Mouse (Mus musculus): ENCODE data around the gene Rbm19.

Gene Rbm19

DNA sequence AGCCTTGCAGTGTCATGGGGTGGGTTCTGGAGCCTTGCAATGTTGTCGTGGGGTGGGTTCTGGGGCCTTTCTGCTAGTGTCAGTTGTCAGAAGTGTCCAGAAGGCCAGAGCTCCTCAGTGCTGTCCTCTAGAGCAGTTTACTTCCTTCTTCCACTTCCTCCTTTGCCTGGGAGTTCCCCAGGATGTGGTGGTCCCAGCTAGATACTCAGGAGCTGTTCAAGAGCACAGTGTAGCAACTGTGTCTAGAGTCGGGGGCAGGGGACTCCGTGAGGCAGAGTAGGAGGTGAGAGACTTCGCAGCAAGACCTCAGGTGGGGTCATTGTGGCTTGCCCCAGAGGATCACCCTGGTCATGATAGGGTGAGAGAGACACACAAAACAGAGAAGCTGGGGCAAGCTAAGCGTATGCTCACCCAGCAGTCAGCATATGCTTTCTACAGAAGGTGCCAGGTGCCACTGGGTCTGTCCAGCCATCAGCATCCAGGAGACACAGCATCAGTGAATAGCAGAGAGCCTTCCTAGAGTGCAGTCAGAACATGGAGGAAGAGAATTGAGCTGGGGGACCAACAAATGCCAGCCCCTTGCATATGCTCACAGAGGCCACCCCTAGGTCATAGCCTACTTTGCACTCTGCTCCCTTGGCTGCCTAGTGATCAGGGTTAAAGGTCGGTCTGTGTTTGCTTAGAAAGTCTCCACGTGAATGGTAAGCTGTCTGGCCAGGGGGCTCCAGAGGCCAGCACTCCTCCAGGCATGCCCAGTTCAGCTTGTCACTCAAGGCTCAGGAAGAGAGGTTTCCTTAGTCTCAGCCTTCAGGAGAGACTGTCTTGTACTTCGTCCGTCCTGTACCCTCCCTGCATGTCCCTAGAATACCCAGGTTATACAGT is 49.0 kb downstream of the Rbm19 start:
- no peak for DNase-seq (ENCODE audit: low read depth, low spot score)

DNA sequence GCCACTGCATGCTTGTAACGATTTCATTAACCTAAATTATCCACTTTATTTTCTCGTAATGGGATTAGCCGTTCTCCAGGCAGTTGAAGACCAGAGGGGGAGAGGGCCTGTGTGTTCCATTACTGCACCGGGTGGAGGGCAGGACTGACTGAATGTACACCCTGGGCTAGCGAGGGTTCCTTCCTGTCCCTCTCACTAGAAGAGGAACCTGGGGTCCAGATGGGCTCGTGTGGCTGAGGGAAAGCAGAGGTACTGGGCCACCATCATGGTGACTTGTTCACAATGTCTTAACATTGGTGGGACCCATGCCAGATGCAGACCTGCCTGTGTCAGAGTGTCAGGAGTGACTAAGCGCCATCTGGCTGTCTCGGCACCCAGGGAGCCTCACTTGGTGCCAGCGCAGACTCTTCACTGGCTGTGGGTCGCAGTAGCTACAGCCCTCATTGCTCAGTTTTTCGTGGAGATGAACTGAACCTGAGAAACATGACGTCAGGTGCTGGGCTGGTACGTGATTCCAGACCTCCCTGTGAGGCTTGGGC is 51.6 kb downstream of the Rbm19 start:
- DNase-seq (ENCODE audit: low read depth, low spot score), result no peak

DNA sequence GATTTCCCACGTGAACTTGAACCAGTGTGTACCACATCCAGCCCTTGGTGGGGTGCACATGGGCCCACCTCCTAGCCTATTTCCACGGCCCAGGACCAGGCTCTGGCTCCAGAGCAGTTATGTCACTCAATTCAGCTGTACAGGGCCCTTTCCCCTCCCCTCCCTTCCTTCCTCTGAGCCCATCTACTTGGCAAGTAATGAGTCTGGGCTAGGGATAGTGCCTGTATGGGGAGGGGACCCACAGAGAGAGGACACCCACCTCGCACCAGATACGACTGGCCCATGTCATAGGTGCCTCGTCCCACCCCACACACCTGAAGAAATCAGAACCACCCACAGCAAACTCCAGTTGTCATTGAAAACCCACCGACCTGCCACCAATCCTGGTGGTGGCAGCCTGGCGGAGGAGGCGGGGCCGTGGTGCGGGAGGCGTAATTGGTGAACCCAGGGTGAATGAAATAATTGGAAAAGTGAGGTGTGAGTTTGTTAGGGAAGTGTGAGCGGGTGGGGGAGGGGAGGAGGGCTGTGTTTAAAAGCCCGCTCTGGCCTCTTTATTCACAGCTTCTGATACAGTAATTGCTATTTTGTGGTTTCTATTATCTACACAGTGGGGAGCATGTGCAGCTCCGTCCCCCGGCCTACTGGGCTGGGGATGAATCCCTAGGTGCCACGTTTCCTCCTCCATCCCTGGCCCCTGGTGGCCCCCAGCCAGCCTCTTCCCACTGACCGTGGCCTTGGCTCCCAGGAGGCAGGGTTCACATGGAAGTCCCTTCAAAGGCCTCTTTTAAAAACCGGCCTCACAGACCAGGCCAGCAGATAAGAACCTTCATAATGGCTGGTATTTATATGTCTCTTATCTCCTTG is 55.8 kb downstream of the Rbm19 start:
- no peak for DNase-seq (ENCODE audit: low read depth, low spot score)

DNA sequence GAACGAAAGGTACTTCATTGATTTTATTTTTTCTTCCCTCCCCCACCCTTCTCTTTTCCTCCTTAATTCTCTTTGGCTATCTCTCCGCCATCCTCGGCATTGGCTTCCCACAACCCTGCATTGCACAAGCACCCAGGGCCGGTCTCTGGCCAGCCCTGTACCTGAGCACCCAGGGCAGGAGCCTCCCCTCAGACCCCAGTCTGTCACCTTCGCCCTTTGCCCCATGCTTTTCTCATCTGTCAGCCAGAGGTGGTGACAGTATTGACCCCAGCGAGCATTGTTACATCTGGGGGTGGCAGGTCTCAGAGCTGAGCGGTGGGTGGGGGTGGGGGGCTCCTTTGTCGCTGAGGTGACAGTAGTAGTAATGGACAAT is 56.5 kb downstream of the Rbm19 start:
- no peak for DNase-seq (ENCODE audit: low read depth, low spot score)

DNA sequence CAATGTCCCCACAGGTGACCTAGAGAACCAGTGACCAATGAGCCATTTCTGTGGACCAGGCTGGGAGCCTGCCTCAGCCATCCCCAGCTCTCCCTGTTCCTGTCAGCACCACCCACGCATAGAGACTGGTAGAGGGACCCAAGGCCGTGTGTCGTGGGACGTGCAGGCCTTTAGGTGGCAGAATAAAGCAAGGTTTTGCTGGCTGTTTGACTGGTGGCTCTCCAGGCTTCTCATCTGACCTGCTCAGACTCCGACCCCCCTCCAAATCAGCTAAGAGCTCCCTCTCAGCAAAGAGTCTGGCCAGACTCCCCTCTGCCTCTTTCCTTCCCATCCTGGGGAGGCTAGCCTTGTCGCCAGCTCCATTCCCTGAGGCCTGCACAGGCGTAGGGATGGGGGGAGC is 58.1 kb downstream of the Rbm19 start:
- no peak for DNase-seq (ENCODE audit: low read depth, low spot score)

DNA sequence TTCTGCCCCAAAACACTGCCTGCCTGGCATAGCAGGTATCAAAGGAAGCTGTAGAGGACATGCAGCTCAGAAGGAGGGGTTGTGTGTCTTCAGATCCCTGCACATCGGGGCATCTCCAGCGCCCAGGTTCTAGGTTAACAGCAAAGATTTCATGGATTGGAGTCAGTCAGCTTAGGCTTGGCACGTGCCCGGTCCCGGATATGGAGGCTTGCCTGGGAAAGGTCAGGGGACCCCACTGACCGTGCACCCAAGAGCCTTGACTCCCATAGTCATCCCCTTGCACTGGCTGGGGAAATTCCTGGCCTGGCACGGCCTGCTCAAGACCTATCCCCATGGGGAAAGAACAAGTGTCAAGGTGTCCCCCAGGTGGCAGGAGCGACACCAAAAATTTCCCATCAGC is 59.0 kb downstream of the Rbm19 start:
- DNase-seq (ENCODE audit: low read depth, low spot score), result no peak

DNA sequence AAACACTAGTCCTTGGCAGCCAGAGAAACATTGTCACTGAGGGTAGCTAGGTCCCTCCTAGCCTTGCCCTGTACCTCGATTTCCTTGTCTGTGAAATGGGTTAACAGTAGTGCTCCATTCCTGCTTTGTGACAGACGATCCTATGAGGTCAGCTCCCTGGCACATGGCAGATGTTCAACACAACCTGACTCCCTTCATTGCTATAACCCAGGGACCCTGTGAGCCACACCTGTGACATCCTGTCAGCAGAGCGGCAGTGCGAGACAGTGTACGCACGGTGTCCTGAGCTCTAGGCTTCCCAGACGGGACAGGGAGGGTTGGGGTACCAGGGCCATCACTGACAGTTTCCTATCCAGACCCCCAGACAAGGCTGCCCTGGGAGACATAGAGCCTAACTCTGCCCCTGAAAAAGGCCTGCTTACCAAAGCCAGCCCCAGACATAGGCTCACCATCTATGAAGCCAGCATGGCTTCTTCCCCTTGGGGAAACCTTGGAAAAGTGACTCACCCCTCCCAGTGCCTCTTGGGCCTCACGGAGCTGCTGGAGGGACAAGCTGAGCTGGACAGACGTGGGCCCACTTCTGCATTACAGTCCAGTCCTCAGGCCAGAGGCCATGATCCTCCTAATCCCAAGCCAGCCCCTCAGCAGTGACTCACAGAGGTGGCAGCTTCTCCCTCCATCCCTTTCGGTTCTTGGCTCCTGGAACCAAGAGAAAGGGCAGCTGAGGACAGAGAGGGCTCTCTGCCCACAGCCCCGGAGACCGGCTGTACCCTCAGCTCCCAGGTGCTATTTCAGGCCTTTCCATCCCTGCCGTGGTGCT is 60.2 kb downstream of the Rbm19 start:
- DNase-seq (ENCODE audit: low read depth, low spot score), result no peak

DNA sequence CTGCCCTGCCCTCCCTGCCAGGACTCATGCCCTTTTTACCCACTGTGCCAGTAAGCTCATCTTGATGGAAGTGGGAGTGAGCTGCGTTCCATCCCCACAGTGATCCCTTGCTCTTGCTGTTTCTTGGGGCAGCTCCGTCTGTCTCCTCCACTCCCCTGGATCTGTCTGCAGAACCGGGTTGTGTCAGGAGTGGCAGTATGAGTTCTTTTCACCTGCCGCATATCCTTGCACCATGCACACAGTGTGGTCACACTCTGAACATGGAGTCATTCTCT is 60.7 kb downstream of the Rbm19 start:
- DNase-seq (ENCODE audit: low read depth, low spot score), result no peak

DNA sequence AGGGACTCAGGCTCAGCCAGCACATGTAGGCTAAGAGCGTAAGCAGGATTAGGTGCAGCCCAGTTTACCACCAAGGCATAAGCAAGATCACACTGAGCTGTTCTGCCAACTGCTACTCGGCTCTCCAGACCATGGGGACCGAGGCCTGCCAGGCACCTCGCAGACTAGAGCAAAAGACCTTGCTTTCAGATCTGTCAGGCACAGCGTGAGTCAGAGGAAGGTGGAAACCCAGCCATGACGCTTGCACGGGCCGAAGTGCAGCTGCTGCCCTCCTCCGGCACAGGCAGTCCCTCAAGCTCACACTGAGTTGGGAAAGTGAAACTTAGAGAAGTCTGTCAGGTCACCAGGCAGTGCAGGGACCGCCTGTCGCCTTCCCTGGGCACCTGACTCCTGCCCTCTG is 63.8 kb downstream of the Rbm19 start:
- no peak for DNase-seq (ENCODE audit: low read depth, low spot score)

DNA sequence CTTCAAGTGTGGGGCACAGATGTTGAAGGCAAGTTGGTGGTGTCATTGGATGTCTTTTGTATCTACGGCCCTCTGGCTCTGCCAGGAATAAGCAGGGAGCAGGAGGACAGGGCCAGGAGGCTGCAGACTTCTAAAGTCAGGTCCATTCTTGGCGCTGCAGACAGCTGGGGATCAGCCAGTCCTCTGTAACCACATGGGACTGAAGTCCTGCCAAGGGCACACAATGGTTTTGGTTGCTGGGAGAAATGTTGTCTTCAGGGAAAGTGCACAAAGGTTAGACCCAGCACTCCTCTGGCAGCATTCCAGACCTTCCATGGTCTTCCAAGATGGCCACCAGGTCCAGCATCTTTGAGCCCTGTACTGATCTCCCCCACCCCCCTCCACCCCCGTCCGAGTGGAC is 65.1 kb downstream of the Rbm19 start:
- DNase-seq (ENCODE audit: low read depth, low spot score), result no peak

DNA sequence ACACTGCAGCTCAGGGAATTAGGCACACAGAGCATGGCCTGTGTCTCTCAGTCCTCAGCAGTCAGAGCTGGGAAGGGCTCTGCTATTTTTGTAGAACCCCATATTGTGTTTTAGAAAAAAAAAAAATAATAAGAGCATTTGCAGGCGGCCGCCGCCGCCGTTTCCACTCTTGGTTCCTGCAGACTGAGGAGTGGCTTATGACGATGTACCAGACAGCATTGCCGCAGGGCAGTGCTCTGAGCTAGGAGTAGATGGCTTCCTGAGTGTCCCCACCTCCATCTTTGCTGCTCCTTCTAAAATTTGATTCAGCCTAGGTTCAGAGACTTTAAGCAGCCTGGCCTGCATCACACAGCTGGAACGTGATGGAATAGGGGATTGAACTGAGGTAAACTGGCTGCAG is 67.1 kb downstream of the Rbm19 start:
- no peak for DNase-seq (ENCODE audit: low read depth, low spot score)

DNA sequence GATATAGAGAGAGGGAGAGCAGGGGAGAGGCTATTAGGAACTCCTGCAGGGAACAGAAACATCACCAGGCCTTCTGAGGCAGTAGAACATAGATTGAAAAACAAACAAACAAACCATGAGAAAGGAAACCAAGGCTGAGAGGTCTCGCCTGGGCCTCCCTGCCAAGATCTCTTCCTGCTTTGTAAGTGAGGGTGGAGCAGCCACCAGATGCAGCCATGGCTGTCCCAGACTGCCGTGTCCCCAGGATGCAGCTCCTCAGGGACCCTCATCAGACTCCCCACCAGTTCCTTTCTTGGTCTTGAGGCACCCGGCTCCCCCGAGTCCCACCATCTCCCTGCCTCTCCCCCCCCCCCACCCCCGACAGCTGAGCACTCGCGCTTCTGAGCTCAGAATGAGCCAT is 67.5 kb downstream of the Rbm19 start:
- DNase-seq (ENCODE audit: low read depth, low spot score), result no peak

DNA sequence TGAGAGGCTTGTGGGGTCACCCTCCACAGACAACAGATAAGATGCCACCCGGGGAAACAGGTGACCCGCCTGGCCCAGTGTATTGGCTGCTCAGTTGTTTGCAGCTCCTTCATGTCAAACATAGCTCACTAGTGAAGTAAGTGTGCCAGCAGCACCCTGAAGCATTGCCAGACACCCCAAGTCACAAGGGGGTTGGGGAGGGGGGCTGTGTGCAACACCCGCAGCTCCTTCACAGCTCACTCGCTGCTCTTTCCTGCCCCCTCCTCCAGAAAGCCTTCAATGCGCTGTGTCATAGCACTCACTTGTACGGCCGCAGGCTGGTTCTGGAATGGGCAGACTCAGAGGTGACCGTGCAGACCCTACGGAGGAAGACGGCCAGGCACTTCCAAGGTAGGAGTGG is 69.7 kb downstream of the Rbm19 start:
- DNase-seq (ENCODE audit: low read depth, low spot score), result no peak

DNA sequence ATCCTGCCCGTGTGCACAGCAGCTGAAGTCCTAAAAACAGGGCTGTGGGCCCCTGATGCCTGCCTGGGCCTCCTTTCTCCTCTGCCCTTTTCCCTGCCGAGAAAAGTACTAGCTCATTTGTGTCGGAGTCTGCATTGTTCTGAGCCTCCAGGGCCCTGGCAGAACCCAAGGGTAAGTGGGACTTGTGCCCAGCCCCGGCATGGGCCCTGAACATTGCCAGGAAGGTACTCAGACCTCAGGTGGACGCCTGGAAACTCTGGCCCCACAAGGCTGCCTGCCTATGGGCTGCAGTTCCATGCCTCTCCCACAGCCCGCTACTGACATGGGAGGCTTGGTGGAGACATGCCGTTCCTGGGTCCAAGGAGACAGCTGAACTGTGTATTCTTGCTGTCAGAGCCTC is 72.3 kb downstream of the Rbm19 start:
- no peak for DNase-seq (ENCODE audit: low read depth, low spot score)

DNA sequence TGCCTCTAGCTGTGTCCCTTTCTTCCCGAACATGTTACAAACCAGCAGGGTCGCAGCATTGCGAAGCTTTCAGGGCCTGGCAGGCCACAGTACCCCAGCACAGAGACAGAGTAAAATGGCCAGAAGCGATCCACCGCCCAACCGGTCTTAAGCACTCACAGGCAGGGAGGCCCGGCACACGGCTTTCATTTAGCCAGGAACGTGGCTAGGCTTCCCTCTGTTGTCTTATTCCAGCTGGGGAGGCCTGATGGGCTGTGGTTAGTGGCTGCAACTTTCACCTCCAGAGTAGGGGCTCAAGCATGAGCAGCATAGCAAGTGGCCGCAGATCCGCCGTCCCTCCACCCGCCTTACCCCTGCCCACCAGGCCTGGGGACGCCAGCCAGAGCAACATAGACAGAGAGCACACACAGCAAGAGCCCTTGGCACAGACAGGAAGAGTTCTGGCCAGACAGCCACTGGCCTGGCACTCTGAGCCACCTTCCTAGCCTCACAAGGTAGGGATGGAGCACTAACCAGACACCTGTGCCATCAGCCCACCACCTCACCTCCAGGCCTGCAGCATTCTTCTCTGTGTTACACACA is 73.8 kb downstream of the Rbm19 start:
- DNase-seq (ENCODE audit: low read depth, low spot score), result no peak

DNA sequence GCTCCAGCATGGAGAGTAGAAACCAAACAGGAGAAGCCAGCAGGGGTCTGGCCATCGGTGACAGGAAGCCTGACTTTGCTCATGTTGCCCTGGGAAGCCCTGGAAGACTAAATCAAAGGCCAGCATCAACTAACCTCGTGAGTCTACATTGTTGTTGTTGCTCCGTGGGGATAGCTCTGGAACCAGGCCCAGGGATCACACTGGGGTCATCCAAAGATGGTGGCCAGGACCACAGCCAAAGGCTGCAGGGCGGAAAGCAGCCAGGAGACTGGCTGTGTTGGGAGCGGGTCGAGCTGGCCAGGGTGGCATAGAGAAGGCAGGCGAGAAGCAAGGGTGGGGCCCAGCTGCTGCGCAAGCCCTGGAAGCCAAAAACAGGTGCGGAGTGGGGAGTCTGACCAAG is 75.4 kb downstream of the Rbm19 start:
- no peak for DNase-seq (ENCODE audit: low read depth, low spot score)

DNA sequence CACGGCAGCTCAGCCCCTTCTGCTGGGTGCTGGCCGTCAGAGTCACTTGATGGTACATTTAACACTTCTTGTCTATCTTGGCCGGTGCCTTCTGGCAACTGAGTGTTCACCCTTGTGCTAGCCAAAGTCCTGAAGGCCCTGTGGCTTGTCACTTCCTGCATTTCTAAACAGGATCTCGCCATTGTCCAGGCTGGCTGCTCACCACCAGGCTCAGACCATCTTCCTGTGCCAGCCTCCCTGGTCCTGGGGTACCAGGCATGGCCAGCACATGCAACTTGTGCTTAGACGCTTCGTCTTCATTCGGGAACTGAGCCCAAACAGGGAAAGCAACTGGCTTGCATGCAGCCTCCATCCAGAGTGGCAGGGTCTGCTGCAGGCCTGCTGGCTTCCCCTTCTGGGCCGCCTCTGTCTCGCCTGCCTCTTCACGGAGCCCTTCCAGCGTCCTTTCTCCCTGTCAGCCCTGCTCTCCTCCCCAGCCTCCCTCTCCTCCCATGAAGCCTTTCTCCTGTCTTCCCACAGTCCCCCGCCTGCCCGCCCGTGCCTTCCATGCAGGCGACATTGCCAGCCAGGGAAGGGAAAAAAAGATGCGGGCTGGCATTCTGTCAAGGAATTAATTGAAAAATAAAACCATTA is 78.2 kb downstream of the Rbm19 start:
- no peak for DNase-seq (ENCODE audit: low read depth, low spot score)

DNA sequence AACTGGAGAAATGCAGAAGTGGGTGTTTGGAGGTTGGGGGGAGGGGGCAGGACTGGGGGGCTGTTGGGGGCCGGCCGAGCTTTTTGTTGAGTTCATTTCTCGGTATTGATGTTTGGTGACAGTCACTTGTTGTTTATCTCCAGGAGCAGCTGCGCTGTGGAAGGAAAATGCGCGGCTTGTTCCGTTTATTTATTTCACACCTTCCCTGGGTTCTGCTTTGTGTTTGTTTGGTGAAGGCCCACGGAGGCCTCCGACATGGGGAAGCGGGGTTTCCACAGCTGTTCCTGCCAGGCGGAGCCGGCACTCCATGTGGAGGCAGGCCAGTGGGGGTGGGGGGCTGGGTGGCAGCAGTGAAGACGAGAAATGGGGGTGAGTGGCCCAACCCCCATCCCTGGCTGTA is 78.7 kb downstream of the Rbm19 start:
- no peak for DNase-seq (ENCODE audit: low read depth, low spot score)

DNA sequence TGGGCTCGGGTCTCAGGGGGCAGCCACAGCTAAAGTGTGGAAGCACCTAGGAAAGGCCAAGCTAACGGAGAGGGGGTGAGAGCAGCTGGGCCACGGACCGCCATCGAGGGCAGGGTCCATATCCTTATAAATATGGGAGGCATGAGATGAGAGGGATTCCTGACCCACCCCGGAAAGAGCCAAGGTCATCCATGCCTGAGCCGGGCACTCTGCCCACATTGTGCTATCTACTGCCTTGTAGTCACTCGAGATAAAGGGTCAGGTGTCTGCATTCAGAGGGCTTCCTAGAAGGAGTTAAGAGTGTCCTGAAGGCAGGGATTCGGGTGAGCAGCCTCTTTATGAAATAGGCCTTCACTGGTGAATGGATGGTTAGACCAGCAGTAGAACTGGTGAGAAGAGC is 80.6 kb downstream of the Rbm19 start:
- DNase-seq (ENCODE audit: low read depth, low spot score), result no peak

DNA sequence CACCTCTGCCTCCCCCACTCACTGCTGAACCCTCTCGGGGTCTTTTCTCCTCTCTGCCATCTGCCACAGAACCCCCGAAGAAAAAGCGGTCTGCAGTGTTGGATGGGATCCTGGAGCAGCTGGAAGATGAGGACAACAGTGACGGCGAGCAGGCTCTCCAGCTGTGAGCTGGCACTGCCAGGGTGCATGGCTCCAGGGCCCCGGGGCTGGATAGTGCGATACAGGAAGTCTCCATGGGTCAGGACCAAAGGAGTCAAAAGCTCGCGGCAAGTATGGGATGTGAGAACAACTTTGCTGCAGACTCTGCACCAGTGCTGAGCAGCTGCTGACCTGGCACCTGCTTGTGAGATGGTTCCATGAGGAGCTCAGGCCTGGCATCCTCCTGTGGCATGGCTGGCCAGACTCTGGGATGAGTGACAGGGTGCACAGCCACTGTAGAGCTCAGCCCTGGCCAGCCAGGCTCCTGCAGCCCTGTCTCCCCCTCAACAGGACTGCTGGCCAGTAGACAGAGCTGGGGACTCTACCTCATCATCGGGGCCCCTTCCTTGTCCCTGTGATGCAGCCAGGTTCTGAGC is 81.6 kb downstream of the Rbm19 start:
- no peak for DNase-seq (ENCODE audit: low read depth, low spot score)

DNA sequence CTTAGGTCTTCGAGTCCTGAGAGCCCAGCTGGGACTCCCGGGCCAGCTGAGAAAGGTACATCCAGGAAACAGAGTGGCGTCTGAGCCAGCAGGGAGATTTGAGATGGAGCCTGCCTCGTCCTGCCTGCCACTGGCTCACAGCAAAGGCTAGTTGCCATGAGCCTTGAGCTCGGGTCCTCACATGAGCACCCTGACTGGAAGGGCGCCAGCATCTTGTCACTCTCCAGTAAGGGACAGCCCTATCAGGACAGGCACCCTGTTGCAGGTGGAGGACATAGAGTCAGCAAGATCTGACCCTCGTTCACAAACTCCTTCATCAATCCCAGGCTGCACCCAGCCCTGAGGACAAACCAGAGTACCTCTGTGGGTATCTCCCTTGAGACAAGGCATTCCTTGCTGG is 83.6 kb downstream of the Rbm19 start:
- DNase-seq (ENCODE audit: low read depth, low spot score), result no peak

All from CD4-positive helper T cell, adult 2 months (primary cell).